Mouse (Mus musculus): ENCODE results near the gene Olfr308. TPM values are rescaled to one million over a fixed set of nuclear protein-coding genes. Genes with fewer than 3 reads are reported as not detected.
"Not testable (repeated sequence)": the region's sequence is repeated elsewhere in the genome, so short reads cannot be mapped to it uniquely, and the experiment has no call there.

Olfr308 gene
- total RNA-seq (2021): not detected
- long read RNA-seq, experiment 1: 0 reads
- long read RNA-seq, experiment 2: 0 reads

DNA sequence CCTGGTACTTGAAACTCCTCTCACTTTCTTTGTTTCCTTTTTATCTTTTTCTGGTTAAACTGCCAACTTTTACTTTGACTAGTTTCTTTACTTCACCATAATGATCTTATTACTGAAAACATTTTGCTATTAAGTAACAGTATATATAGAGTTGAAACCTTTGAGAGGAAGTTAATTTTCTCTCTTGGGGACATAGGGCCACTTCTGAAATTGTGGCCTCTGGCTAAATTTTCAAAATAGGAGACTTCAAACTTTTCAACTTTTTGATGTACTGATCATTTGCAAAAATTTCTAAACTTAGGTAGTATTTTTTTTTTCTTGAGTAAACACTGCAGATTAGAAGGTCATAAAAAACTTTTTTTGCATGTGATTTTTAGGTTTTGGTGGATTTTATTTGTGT is at the start of gene Olfr308:
Gene Olfr308, minus strand, starts transcription at position 101 of the 400 bp plus-strand sequence.
- no peak for DNase-seq

DNA sequence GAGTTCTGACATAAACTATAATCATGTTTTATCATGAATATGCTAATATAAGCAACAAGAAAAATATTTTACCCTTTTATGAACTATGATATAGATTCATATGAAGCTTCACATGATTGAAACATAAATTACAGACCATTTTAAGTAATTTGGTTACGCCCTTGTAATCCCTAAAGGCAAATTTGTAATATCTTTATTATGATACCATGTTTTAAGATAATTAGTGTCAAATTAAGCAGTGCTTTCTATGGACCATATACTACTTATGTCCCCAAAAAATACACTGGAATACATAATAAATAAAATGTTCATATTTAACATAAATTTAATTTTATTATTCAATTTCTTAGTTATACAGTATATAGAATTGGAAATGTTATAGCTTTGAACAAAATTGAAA is 41.4 kb upstream of the Olfr308 start, which contains the start of gene Olfr305:
Gene Olfr305, minus strand, starts transcription at position 101 of the 400 bp plus-strand sequence.
- DNase-seq: no peak

GRCm38 (mm10) chr7:86346296-86346695 is 20.9 kb upstream of the Olfr308 start:
- not testable (repeated sequence) for DNase-seq

- no peak for DNase-seq
These were observed 18.8 kb upstream of the Olfr308 start for GRCm38 (mm10) chr7:86344253-86344652.

- DNase-seq: no peak
These were observed 17.6 kb upstream of the Olfr308 start for GRCm38 (mm10) chr7:86342881-86343565.

DNA sequence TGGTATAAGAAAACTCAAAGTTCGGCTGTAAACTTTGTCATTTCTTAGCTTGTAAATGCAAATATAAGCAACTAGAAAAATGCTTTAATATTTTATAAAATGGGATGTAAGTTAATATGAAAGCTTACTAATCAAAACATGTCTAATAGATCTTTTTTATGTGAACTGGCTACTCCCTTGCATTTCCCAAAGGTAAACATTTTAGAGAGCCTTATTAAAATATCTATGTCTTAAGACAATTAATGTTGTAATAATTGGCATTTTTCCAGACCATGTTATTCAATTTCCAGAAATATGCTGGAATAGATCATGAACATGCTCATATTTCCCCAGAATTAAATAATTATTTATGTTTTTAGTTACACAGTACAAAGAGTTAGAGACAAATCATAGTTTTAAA is 12.1 kb upstream of the Olfr308 start, which contains the start of gene Olfr307:
Gene Olfr307, minus strand, starts transcription at position 101 of the 400 bp plus-strand sequence.
- no peak for DNase-seq

- no peak for DNase-seq
These were observed 4.1 kb downstream of the Olfr308 start for GRCm38 (mm10) chr7:86321323-86321722.

GRCm38 (mm10) chr7:86313608-86314007 is 11.8 kb downstream of the Olfr308 start, which contains the start of gene Olfr309:
Gene Olfr309, minus strand, starts transcription at chr7:86313708.
- DNase-seq: no peak

GRCm38 (mm10) chr7:86277072-86277471 is 48.4 kb downstream of the Olfr308 start, which contains the start of gene Olfr310:
Gene Olfr310, minus strand, starts transcription at chr7:86277172.
- no peak for DNase-seq

Small RNA genes within 50 kb of the gene (microRNA-seq; reads per million reads assigned to microRNA genes)
- gene Gm23192 (ENCODE audit: borderline replicate concordance in 2 of 2): 0 reads per million in 2 experiments

Other genes with a start within 250 kb of the Olfr308 start
- gene Vmn2r75, start 153.9 kb downstream of the Olfr308 start, total RNA-seq (2021): not detected
- gene Vmn2r76, start 79.3 kb downstream of the Olfr308 start, total RNA-seq (2021): not detected
- not detected for gene Olfr310, start 48.5 kb downstream of the Olfr308 start, total RNA-seq (2021)
- not detected for gene Olfr309, start 11.9 kb downstream of the Olfr308 start, total RNA-seq (2021)
- not detected for gene Olfr307, start 12.0 kb upstream of the Olfr308 start, total RNA-seq (2021)
- not detected for gene Olfr305, start 41.3 kb upstream of the Olfr308 start, total RNA-seq (2021)
- gene Olfr304, start 61.0 kb upstream of the Olfr308 start, total RNA-seq (2021): not detected
- gene Olfr303, start 72.2 kb upstream of the Olfr308 start, total RNA-seq (2021): not detected
- not detected for gene Olfr301, start 78.2 kb upstream of the Olfr308 start, total RNA-seq (2021)
- not detected for gene Olfr299, start 134.3 kb upstream of the Olfr308 start, total RNA-seq (2021)
- not detected for gene Olfr298, start 166.9 kb upstream of the Olfr308 start, total RNA-seq (2021)
- not detected for gene Olfr297, start 194.3 kb upstream of the Olfr308 start, total RNA-seq (2021)

Data from gastrocnemius, postnatal 25 days (tissue).